Mouse (Mus musculus): ENCODE results near the gene Zbtb8os. TPM values are rescaled to one million over a fixed set of nuclear protein-coding genes. Genes with fewer than 3 reads are reported as not detected.

The Zbtb8os gene
- 39.7 and 46.6 TPM in 2 replicates for polyA plus RNA-seq (2015; fragmentation: Nextera tagmentation; extraction: Ambion mirVana)

DNA sequence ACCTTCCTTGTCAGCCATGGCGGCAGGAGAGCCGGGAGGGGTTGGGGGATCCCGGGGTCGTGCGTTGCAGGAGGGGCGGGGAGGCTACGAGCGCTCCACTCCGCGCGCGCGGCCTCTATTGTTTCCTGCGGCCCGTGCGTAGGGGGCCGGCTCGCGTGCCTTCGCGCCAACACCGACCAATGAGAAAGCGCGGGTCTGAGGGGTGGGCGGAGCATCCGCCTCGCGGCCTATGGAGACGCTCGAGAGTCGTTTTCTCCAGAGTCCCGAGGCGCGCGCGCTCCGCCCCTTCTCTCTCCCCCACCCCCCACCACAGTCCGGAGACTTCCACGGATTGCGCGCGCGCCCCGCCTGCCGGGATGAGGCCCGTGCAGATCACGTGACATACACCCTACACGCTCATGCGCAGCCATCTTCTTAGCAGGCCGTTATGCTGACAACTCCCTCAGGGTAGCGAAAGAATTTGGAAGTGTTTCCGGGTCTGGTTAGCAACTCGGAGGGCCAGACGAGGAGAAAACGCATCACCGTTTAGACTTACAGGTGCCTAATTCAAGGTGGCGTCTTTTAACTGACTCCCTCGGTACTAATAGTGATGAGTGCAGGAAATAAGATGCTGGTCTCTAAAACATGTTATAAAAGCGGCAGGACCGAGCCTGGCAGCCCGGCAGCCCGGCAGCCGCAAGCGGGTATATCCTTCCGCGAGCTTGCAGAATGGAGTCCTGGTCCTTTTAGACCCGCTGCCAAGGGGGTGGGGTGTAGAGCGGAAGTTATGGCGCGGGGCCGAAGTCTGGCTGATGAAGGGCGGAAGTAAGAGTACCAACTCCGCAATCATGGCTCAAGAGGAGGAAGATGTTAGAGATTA lies at the start of gene Zbtb8os, which contains the start of gene Rbbp4:
Zbtb8os (plus strand) TSS at position 480 of the 859 bp plus-strand sequence.
Rbbp4 (minus strand) TSS at position 155 of the 859 bp plus-strand sequence.

DNA sequence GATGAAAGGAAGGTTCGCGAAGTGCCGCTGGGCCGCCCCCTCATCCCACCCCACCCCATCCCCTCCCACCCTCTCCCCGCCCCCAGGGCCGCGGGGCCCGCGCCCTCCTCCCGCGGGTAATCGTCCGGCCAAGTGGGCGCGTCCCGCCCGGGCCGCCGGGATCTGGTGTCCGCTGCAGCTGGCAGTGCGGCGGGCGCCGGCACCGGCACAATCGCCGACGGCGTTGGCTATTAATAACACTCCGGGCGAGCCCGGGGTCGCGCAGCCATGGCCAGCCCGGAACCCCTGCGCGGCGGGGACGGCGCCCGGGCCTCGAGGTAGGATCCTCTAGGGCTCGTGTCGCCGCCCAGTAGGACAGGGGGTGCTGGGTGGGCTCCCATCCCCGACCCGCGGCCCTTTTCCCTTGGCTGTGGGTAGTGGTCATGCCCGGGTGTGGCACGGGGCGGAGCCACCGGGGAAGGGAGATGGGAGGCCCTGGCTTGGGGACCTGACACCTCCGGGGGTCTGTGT lies 48.0 kb upstream of the Zbtb8os start, which contains the start of gene Sync:
Sync (plus strand) TSS at position 146 of the 510 bp plus-strand sequence.

DNA sequence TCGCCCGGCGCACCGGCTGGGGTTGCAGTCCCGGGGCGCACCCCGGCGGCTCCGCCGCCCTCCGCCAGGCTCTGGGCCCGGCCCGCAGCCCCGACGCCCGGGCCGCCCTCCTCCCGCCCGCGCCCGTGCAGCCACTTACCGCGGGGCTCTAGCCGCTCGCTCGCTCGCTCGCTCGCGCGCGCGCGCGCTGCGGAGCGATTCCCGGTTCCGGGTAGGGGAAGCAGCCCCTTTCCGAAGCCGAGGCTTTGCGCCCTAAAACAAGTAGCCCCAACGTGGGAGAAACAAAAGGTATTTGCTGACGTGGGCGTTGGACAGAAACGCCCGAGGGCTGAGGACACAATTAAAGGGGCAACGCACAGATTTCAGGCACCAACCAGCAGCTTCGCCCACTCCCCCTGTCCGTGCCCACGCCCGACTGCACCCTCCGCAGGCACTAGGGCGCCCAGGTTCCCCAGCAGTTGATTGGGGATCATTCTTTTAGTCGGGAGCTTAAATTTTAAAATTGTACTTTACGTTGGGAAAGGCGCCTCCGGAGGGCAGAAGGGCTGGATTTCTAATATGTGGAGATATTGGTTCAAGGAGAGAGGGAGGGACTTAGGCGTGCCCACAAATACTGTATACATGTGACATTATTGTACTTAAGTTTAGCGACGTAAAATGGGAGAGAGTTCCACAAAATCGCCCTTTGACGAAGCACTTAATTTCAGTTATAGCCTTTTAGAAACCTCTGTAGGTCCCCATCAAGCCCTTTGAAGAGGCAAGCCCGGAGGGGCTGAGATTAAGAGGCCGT lies 42.3 kb downstream of the Zbtb8os start, which contains the start of gene Zbtb8a:
Zbtb8a (minus strand) TSS at position 516 of the 790 bp plus-strand sequence.

Other genes starting within 250 kb of the Zbtb8os start
- 14.8 and 17.5 TPM in 2 replicates for gene Tmem54, start 230.1 kb upstream of the Zbtb8os start, polyA plus RNA-seq (2015; fragmentation: Nextera tagmentation; extraction: Ambion mirVana)
- 0.19 TPM in 1 of 2 replicates, not detected in the other for gene Hpca, start 213.7 kb upstream of the Zbtb8os start, polyA plus RNA-seq (2015; fragmentation: Nextera tagmentation; extraction: Ambion mirVana)
- gene Fndc5, start 198.7 kb upstream of the Zbtb8os start, polyA plus RNA-seq (2015; fragmentation: Nextera tagmentation; extraction: Ambion mirVana), result 1.7 and 2.2 TPM in 2 replicates
- 5.7 and 6.7 TPM in 2 replicates for gene S100pbp, start 146.0 kb upstream of the Zbtb8os start, polyA plus RNA-seq (2015; fragmentation: Nextera tagmentation; extraction: Ambion mirVana)
- 49.8 and 50.3 TPM in 2 replicates for gene Yars, start 145.9 kb upstream of the Zbtb8os start, polyA plus RNA-seq (2015; fragmentation: Nextera tagmentation; extraction: Ambion mirVana)
- gene C77080, start 74.3 kb upstream of the Zbtb8os start, polyA plus RNA-seq (2015; fragmentation: Nextera tagmentation; extraction: Ambion mirVana), result 5.4 and 6.2 TPM in 2 replicates
- gene Sync, start 48.1 kb upstream of the Zbtb8os start, polyA plus RNA-seq (2015; fragmentation: Nextera tagmentation; extraction: Ambion mirVana), result 1.8 and 2.8 TPM in 2 replicates
- 147 and 188 TPM in 2 replicates for gene Rbbp4, start 325 bp upstream of the Zbtb8os start, polyA plus RNA-seq (2015; fragmentation: Nextera tagmentation; extraction: Ambion mirVana)
- 17.4 and 19.0 TPM in 2 replicates for gene Zbtb8a, start 42.4 kb downstream of the Zbtb8os start, polyA plus RNA-seq (2015; fragmentation: Nextera tagmentation; extraction: Ambion mirVana)
- 6.6 and 7.9 TPM in 2 replicates for gene Zbtb8b, start 105.2 kb downstream of the Zbtb8os start, polyA plus RNA-seq (2015; fragmentation: Nextera tagmentation; extraction: Ambion mirVana)
- gene Bsdc1, start 125.9 kb downstream of the Zbtb8os start, polyA plus RNA-seq (2015; fragmentation: Nextera tagmentation; extraction: Ambion mirVana), result 14.1 and 16.6 TPM in 2 replicates
- not detected in 2 replicates for gene Tssk3, start 155.3 kb downstream of the Zbtb8os start, polyA plus RNA-seq (2015; fragmentation: Nextera tagmentation; extraction: Ambion mirVana)
- 0.63 and 0.73 TPM in 2 replicates for gene Fam229a, start 155.5 kb downstream of the Zbtb8os start, polyA plus RNA-seq (2015; fragmentation: Nextera tagmentation; extraction: Ambion mirVana)
- 166 and 167 TPM in 2 replicates for gene Marcksl1, start 177.9 kb downstream of the Zbtb8os start, polyA plus RNA-seq (2015; fragmentation: Nextera tagmentation; extraction: Ambion mirVana)
- 95.3 and 96.1 TPM in 2 replicates for gene Hdac1, start 207.0 kb downstream of the Zbtb8os start, polyA plus RNA-seq (2015; fragmentation: Nextera tagmentation; extraction: Ambion mirVana)
- gene Lck, start 237.9 kb downstream of the Zbtb8os start, polyA plus RNA-seq (2015; fragmentation: Nextera tagmentation; extraction: Ambion mirVana), result 1.9 and 2.6 TPM in 2 replicates
- 1.3 and 1.8 TPM in 2 replicates for gene Fam167b, start 242.9 kb downstream of the Zbtb8os start, polyA plus RNA-seq (2015; fragmentation: Nextera tagmentation; extraction: Ambion mirVana)

Measured in urinary bladder, postnatal 0 days (tissue).